Mouse (Mus musculus): ENCODE measurements around the gene Ptpn18.

The Ptpn18 gene

DNA sequence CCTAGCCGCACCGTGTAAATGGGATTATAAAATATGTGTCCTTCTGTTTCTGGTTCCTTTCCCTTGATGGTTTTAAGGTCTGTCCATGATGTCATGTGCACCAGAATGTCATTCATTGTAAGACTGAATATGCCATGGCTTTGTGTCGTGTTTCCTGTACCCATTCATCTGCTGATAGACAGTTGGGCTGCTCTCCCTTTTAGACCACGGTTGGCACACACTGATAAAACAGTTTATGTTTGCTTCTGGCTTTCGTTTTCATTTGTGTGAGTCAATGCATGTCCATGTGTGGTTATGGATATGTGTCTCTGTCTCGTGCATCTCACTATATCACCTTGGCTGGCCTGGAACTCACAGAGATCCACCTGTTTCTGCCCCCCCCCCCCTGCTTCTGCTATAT, 5.9 kb downstream of the Ptpn18 start:
- DNase-seq (ENCODE audit: low spot score): no peak

DNA sequence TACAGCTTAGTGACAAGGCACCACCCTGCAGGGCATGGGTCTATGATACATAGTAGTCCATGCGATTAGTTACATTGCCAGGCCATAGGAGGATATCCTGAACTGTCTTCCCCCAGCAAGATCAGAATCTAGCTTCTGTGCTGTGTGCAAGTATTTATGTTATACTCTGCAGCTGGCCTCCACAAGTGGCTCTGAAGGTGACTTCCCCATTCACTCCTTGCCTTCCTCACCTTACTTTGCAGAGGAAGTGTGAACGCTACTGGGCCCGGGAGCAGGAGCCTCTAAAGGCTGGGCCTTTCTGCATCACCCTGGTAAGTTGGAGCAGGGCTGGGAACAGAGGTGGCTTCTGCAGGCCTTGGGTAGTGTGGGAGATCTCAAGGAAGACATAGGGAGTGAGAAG, 8.5 kb downstream of the Ptpn18 start:
- no peak for DNase-seq (ENCODE audit: low spot score)

DNA sequence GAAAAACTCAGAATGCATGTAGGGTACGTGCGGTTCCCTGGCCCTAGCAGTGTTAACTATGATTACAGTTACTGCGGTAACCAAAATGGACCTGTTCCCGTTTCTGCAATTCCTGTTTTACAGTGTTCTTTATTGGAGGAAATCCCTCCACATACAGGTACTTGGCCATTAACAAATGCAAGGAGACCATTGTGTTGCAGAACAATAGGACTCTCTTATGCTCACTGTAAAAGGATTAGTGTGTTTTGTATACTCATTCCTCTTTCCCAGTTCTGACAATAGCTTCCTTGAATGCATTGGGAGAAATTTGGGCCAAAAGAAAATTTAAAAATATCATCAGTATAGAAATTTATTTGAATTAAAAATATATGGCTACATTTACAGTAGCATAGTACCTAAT, 8.9 kb downstream of the Ptpn18 start:
- DNase-seq (ENCODE audit: low spot score): no peak

DNA sequence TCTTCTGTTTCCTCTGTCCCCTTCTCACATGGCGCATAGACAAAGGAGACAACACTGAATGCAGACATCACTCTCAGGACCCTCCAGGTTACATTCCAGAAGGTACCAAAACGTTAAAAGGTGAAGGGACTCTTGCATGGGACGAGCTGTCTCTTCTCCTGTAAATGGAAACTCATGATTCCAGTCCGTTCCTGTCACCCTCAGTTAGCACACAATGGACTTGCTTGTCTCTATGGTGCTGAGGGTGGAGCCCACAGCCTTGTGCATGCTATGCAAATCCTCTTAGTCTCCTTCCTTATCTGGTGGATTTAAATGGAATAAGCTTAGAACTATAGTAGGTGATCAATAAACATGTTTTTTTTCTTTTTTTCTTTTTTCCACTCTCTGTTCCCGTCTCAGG, 10.2 kb downstream of the Ptpn18 start:
- no peak for DNase-seq (ENCODE audit: low spot score)

DNA sequence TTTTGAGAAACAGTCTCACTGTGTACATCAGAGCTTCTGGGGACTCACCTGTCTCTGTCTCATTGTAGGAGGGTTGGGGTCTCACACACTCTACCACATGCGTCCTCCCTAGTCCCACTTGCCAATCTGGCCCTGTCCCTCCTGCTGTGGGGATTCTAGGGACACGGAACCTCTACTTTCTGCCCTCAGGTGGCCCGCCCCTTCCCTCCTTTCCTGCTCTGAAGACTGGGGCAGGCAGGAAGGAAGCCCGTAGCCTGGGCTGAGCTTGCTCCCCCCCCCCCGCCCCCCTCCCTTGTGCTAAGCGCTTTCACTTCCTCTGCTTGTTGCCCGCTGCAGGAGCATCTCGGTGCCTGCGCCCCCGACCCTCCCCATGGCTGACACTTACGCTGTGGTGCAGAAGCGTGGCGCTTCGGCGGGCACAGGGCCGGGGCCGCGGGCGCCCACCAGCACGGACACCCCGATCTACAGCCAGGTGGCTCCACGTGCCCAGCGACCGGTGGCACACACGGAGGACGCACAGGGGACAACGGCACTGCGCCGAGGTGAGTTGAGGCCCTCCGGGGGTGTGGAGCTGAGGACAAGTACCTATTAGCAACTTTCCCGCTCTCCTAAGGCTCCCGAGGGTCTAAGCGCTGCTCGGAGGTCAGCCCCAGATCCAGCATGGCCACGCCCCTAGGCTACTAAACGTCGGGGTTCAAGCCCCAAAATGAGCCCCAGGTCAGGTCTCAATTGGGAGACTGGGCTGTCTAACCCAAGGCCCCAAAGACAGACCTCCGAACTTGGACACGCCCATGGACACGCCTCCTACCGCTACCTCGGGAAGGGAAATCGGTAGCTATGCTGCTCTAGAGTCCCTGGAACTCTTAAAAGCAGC, 13.1 kb downstream of the Ptpn18 start:
- peak; percentile 40 for DNase-seq (ENCODE audit: low spot score)

DNA sequence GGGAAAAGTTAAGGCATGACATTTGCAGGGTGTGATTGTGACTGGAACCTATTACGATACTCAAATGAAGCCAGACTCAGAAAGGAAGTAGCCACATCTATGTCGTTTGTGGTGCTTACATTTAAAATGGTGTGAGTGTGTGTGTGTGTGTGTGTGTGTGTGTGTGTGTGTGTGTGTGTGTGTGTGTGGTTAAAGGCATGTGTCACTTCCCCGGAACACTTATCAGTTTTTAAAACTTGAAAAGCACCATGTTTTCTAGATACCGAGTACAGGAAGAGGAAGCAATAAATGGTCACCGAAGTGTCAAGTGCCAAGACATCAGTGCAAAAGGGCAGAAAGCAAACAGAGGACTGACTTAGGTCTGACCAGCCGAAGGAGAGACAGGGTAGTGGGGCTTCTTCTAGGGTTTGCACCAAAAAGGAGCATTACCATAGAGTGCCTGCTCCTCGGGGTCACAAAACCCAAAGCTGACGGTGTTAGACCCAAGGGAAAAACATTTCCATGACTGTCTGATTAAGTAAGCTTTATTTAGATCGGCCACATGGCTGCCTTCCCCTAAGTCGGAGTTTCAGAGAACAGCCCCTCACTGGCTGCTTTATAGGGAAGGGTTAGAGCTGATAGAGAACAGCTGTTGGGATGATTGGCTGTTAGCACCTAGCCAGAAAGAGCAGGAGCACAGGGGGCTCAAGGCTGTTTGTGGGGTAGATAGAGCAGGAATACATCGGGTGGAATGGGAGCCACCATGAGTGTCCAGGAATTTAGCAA, 19.5 kb downstream of the Ptpn18 start:
- no peak for DNase-seq (ENCODE audit: low spot score)

DNA sequence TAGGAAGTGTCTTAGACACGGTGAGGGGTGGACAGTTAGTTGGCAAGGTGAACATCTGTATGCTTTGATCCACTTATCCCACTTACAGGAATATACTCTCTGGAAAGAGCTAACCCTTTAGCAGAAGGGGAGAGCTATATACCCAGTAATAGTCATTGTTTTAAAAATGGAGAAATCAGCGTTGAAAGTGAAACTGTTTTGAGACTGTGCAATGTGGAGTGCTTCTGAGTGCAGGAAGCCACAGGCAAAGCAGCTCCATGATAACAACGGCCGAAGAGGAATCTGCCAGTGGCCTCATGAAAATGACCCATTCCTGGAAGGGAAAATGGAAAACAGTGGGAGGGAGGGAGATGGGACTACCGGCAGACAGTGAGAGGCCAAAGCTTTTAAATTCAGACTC, 21.2 kb downstream of the Ptpn18 start:
- no peak for DNase-seq (ENCODE audit: low spot score)

DNA sequence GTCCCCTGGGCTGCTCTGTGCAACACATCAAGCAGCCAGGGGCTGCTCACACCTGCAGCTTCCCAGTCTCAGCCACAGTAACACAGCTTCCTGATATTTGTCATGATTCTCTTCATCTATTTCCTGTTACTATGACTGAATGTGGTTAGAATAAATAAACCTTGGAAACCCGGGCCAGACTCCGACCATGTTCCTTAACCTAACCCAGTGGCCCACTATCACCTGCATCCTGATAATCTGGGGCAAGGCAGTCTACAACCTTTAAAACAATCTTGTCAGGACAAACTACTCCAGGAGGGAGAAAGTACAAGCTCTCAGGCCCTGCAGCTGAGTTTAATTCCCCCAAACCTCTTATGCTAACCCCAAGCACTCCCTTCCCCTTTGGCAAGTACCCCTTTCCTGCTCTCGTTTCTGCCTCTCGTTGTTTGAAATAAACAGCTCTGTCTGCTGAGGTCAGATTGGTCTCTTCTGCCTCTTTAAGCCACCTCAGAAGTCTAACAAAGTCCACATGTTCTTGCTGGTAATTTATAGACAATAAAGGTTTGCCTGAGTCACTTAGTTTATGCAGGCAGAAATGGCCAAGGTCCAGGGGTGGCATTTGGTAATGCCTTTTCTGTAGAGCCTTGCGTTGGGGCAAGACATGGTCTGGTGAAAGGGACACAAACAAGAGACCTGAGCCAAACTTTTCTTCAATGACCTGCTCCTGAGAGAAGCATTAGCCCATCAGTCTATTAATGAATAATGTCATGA, 22.5 kb downstream of the Ptpn18 start:
- DNase-seq (ENCODE audit: low spot score): no peak

DNA sequence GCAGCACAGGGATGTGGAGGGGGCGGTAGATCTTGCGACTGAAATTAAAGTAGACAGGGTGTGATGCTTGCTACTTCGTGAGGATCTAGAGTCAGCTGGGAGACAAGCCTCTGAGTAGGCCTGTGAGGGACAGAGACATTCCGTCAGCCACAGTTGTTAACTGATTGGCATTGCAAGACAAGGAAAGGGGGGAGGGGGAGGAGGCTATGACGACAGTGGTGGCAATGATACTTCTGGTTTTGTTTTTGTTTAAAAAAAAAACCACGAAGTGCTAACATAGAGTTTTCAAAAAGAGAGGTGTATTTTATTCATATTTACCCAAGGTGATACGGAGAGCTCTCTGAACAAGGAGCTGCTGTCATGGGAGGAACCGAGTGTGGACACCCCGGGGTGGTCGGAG, 24.9 kb downstream of the Ptpn18 start:
- DNase-seq (ENCODE audit: low spot score): peak; percentile 48

DNA sequence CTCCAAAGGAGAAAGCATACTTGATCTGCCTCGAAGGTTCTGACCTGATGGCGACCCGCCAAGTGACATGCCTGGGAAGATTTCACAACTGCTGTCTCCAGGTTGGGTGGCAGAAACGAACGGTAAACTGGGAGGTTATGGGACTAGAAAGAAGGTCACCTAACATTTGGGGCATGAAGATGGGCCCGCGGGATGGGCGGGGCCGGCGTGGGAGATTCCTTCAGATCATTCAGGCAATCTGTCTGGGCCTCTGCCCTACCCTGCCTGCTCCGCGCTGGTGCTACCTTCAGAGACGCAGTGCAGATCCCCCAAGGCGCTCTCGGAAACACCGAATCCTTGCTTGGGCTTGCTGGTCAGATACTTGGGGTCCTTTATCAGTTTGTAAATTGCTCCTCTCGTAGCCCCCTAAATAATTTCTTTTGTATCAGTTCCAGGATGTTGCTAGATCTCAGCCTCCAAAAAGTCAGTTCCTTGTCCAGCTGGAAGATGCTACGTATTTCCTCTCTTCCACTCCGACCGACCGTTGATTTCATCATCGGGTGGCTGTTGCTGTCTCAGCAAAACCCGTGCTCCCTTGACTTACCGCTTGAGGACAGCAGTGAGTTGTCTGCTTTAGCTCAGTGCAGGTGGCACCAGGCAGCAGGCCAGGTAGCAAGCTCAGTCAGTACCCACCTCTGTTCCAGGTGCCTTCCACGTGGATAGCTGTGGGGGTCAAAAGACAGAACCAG, 26.1 kb downstream of the Ptpn18 start:
- peak; percentile 20 for DNase-seq (ENCODE audit: low spot score)

DNA sequence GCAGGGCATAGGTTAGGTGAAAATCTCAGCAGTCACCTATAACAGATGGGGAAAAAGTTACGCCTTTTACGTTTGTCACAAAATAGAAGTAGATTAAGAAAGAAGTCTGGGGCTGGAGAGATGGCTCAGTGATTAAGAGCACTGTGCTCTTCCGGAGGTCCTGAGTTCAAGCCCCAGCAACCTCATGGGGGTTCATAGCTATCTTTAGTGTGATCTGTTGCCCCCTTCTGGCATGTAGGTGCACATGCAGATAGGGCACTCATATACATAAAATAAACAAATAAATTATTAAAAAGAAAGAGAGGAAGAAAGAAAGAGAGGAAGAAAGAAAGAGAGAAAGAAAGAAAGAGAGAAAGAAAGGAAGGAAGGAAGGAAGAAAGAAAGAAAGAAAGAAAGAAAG, 27.8 kb downstream of the Ptpn18 start:
- DNase-seq (ENCODE audit: low spot score): no peak

DNA sequence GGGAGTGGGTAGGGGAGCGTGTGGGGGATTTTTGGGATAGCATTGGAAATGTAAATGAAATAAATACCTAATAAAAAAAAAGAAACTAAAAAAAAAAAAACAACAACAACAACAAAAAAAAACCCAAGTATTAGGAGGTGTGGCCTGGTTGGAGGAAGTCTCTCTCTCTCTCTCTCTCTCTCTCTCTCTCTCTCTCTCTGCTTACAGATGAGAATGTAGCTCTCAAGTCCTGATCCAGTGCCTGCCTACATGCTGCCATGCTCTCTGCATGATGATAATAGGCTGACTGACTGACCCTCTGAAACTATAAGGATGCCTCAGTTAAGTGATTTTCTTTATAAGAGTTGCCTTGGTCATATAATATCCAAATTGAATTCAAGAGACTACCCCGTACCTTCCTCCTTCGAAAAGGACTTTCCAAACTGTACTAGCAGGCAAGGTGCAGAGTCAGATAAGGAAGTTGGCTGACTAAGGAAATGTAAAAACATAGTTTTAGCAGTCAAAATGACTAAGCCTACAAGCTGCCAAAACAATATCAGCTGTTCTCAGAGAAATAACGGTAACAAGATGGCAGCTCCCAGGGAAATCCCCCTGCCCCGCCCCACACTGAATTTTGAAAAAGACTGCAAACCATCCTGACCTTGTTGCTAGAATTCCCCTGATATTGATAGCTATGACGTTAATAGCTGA, 30.4 kb downstream of the Ptpn18 start:
- no peak for DNase-seq (ENCODE audit: low spot score)

DNA sequence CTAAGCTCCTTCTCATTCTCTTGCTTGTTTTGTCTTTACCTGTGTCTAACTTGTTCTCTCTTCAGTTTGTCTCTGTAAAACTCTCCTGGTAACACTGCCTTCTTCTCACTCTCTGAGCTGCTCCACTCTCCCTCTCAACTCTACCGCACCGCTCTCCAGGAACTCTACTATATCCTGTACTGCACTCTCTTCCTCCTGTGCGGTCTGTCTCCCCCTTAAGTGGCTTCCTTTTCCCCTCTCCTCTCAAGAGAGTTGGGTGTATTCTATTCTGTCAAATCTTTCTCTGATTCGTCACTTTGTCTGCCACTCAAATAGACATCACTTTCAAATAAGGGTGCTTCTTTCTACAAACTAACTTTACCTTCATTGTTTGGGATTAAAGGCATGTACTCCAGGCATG, 31.9 kb downstream of the Ptpn18 start:
- DNase-seq (ENCODE audit: low spot score): no peak

DNA sequence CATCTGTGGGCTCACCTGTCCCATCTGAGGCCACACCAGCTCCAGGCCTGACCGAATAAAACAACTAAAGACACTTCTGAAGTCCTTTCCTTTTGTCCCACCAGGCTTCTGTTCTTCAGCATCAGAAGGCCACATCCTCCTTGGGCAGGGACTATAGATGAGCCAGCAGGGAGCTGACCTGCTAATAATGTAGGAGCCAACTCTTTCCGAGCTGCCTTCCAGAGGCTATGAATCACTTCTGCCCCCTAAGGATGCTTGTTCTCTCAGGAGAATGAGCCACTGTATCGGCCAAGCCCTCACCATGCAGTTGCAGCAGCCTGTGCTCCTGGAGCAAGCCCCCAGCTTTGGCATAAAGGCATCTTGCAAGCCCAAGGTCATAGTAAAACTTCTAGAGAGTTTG, 43.4 kb downstream of the Ptpn18 start:
- no peak for DNase-seq (ENCODE audit: low spot score)

DNA sequence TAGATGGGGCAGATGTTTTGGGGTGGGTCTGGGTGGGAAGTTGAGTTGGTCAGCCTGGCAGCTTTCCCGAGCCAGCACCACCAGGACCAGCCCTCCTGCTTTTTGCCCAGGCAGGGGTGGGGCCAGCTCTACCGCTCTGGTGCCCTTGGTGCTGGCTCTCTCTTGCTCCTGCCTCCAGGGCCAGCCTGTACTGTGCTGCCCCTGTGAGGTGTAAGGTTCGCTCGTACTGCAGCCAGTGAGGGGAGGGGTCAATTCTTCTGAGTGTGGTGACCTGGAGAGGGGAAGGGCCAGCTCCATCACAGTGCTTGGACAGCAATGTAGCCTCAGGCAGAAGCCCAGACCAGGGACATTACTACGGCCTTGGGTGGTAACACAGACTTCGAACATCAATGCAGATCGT, 45.7 kb downstream of the Ptpn18 start:
- DNase-seq (ENCODE audit: low spot score): no peak

DNA sequence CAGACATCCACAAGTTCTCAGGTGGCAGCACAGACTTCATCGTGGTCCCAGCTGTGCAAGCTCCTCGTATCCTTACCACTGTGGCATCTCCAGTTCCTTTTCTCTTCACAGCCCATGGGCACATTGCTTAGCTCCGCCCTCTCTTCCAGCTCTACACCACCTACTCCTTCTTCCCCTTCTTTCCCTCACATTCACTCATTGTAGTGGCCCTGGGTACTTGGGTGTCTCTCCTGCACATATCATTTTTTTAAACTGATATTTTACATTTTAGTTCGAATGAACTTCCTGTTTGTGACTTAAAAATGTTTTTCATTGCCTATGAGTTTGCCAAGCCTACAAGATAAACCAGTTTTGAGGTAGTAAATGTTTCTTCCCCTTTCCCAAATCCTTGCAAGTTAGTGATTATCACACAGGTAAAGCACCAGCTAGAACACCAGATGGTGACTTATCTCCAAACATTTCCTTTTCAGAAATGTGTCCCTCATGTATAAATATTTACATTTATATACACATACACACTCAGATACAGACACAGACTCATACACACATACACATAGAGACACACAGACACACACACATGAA, 46.5 kb downstream of the Ptpn18 start:
- DNase-seq (ENCODE audit: low spot score): no peak

DNA sequence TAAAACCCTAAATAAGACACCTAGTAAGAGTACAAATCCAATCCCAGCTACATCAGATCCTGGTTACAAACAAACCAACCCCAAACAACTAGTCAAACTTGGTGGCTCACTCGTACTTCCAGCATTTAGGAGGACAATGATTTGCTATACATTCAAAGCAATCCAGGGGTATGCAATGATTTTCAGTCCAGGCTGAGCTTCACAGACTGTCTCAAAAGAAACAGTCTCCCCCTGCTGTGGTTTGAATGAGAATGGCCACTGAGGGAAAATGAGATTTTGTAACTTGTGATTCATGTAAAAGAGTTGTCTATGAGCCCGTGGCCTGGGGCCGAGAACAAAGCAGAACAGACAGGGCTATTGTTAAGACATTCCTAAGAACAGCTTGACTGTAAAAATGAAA, 48.4 kb downstream of the Ptpn18 start:
- no peak for DNase-seq (ENCODE audit: low spot score)

DNA sequence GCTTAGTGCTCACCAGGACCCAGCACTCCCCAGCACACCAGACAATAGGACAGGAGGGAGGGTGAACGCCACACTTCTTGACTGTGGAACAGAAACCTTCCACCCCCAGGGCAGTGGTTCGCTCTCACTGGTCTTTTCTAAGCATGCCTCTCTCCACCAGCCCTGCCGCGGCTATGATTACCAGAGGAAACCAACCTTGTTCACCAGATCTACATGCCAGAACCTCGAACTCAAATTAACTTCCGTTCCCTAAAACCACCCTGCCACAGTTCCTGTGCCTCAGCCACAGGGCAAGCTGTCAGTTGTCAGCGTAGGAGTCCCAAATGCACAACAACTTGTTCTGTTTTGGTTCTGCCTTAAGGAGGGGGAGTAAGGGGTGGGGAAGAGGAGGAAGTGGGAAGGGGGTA, 51.0 kb downstream of the Ptpn18 start:
- DNase-seq (ENCODE audit: low spot score): no peak

DNA sequence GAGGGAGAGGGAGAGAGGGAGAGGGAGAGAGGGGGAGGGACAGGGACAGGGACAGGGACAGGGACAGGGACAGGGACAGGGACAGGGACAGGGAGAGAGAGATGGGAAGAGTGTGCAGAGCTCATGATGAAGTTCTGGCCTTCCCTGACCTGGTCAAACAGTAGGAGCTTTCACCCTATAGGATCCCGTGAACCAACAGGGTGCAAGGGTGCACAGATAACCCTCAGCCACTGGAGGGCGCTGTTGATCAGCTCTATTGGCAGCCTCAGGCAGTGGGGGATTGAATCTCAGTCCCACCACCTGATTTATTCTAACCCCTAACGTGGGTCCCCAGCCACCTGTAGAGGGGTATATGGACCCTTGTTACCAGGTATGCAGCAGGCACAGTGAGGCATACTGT, 51.5 kb downstream of the Ptpn18 start:
- peak; percentile 29 for DNase-seq (ENCODE audit: low spot score)

DNA sequence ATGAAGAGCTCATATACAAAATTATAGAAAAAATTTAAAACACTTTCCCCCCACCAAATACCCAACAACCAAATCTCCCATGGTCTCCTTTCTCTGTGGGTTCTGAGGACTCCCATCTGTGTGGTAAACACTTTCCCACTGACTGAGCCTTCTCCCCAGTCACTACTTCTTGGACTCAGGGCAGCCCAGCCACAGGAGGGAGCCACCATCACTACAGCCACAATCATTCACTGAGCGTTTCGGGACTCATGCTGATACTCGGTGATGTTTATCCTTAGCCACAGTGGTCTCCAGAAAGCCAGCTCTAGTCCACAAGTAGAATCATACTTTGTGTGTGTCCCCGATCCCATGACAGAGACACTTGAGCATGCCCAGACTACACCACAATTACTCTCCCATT, 53.5 kb downstream of the Ptpn18 start:
- no peak for DNase-seq (ENCODE audit: low spot score)

DNA sequence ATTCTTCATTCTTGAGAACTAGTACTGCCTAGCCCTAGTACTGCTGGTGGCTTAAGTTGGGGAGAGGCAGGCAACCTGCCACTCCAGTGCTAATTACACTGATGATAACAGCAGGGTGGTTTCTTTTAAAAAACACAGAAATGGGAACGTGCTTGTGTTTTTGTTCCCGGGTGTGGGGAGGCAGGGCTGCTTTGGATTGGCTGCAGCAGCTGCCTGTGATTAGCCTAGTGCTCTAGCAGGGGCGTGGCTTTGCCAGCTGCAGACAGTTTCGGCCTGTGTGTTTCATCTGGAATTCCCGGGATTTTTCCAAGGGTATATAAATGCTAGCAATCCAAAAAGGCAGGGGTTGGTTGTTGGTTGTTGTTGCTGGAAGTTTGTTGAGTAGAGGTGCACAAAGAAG, 57.0 kb downstream of the Ptpn18 start:
- DNase-seq (ENCODE audit: low spot score): no peak
